Mouse (Mus musculus) layer of hippocampus, postnatal 25 days (tissue): Measurements from ENCODE around the gene Ror1. TPM values are rescaled to one million over a fixed set of nuclear protein-coding genes. Genes with fewer than 3 reads are reported as not detected.
A peak's percentile ranks its signal among the peaks of the same experiment; 100 is the strongest.

Experiments
- DNase-seq, 2 experiments: peaks; one replicate each; pipeline ENCODE4 v3.0.0; 2022; ENCODE audit warnings: mixed read lengths in 2 of 2, low spot score in 1 of 2; ENCODE audit errors: extremely low spot score in 1 of 2
- total RNA-seq, 2 experiments: library from RNA; stranded (reverse); gene quantifications; 2 replicates each; pipeline ENCODE4 v1.2.3; 2021

The Ror1 gene
- total RNA-seq, 2 experiments from 2014 or later = 4.1 to 4.6 TPM

- DNase-seq = no peak
These were observed 108.1 kb downstream of the Ror1 start for GRCm38 (mm10) chr4:100203688-100204087.

GRCm38 (mm10) chr4:100204381-100204780, 108.8 kb downstream of the Ror1 start:
- no peak for DNase-seq

- no peak for DNase-seq
These were observed 112.5 kb downstream of the Ror1 start for GRCm38 (mm10) chr4:100208081-100208480.

GRCm38 (mm10) chr4:100209106-100209505, 113.5 kb downstream of the Ror1 start:
- DNase-seq = no peak

GRCm38 (mm10) chr4:100211331-100211730, 115.7 kb downstream of the Ror1 start:
- no peak for DNase-seq

GRCm38 (mm10) chr4:100214324-100215215, 119.0 kb downstream of the Ror1 start:
- peak in 1 of 2 experiments; percentile 29 for DNase-seq

- DNase-seq = no peak
These were observed 121.0 kb downstream of the Ror1 start for GRCm38 (mm10) chr4:100216587-100216986.

GRCm38 (mm10) chr4:100219026-100219425, 123.4 kb downstream of the Ror1 start:
- no peak for DNase-seq

- DNase-seq = no peak
These were observed 124.0 kb downstream of the Ror1 start for GRCm38 (mm10) chr4:100219599-100219998.

- no peak for DNase-seq
These were observed 126.6 kb downstream of the Ror1 start for GRCm38 (mm10) chr4:100221978-100222737.

- DNase-seq = no peak
These were observed 127.9 kb downstream of the Ror1 start for GRCm38 (mm10) chr4:100223532-100223931.

- no peak for DNase-seq
These were observed 128.4 kb downstream of the Ror1 start for GRCm38 (mm10) chr4:100223965-100224364.

GRCm38 (mm10) chr4:100226619-100227018, 131.0 kb downstream of the Ror1 start:
- no peak for DNase-seq

GRCm38 (mm10) chr4:100228106-100228505, 132.5 kb downstream of the Ror1 start:
- DNase-seq = no peak

- DNase-seq = no peak
These were observed 134.7 kb downstream of the Ror1 start for GRCm38 (mm10) chr4:100230245-100230644.

GRCm38 (mm10) chr4:100230963-100231362, 135.4 kb downstream of the Ror1 start:
- DNase-seq = no peak

GRCm38 (mm10) chr4:100231906-100232305, 136.3 kb downstream of the Ror1 start:
- DNase-seq = no peak

GRCm38 (mm10) chr4:100232541-100232940, 136.9 kb downstream of the Ror1 start:
- no peak for DNase-seq

- DNase-seq = no peak
These were observed 138.2 kb downstream of the Ror1 start for GRCm38 (mm10) chr4:100233770-100234169.

GRCm38 (mm10) chr4:100236339-100236738, 140.7 kb downstream of the Ror1 start:
- DNase-seq = no peak

- DNase-seq = no peak
These were observed 146.6 kb downstream of the Ror1 start for GRCm38 (mm10) chr4:100242061-100242756.
